Mouse (Mus musculus): ENCODE measurements around the gene Scin. TPM values are rescaled to one million over a fixed set of nuclear protein-coding genes. Genes with fewer than 3 reads are reported as not detected.

Gene Scin
- total RNA-seq, 2 experiments from 2014 or later: 0.25 to 0.39 TPM

GRCm38 (mm10) chr12:40109227-40109626, 24.8 kb downstream of the Scin start:
- no peak for DNase-seq (ENCODE audit: low spot score in 2 of 2)

- no peak for DNase-seq (ENCODE audit: low spot score in 2 of 2)
These were observed 25.9 kb downstream of the Scin start for GRCm38 (mm10) chr12:40108143-40108542.

GRCm38 (mm10) chr12:40106874-40107273, 27.2 kb downstream of the Scin start:
- no peak for DNase-seq (ENCODE audit: low spot score in 2 of 2)

GRCm38 (mm10) chr12:40104750-40105149, 29.3 kb downstream of the Scin start:
- no peak for DNase-seq (ENCODE audit: low spot score in 2 of 2)

GRCm38 (mm10) chr12:40102359-40102758, 31.7 kb downstream of the Scin start:
- no peak for DNase-seq (ENCODE audit: low spot score in 2 of 2)

- no peak for DNase-seq (ENCODE audit: low spot score in 2 of 2)
These were observed 34.6 kb downstream of the Scin start for GRCm38 (mm10) chr12:40099407-40099806.

- no peak for DNase-seq (ENCODE audit: low spot score in 2 of 2)
These were observed 36.6 kb downstream of the Scin start for GRCm38 (mm10) chr12:40097449-40097848.

- no peak for DNase-seq (ENCODE audit: low spot score in 2 of 2)
These were observed 37.0 kb downstream of the Scin start for GRCm38 (mm10) chr12:40097023-40097422.

- DNase-seq (ENCODE audit: low spot score in 2 of 2): no peak
These were observed 37.6 kb downstream of the Scin start for GRCm38 (mm10) chr12:40096453-40096852.

- DNase-seq (ENCODE audit: low spot score in 2 of 2): no peak
These were observed 44.0 kb downstream of the Scin start for GRCm38 (mm10) chr12:40090017-40090416.

- peak; percentile 45 to 55 for DNase-seq (ENCODE audit: low spot score in 2 of 2)
These were observed 48.2 kb downstream of the Scin start for GRCm38 (mm10) chr12:40085731-40086322.

- no peak for DNase-seq (ENCODE audit: low spot score in 2 of 2)
These were observed 51.4 kb downstream of the Scin start for GRCm38 (mm10) chr12:40082453-40083238.

GRCm38 (mm10) chr12:40082048-40082447, 52.0 kb downstream of the Scin start:
- DNase-seq (ENCODE audit: low spot score in 2 of 2): no peak

GRCm38 (mm10) chr12:40073660-40074059, 60.4 kb downstream of the Scin start:
- no peak for DNase-seq (ENCODE audit: low spot score in 2 of 2)

- DNase-seq (ENCODE audit: low spot score in 2 of 2): no peak
These were observed 87.0 kb downstream of the Scin start for GRCm38 (mm10) chr12:40047024-40047423.

GRCm38 (mm10) chr12:40043816-40044585, 90.0 kb downstream of the Scin start:
- peak in 1 of 2 experiments; percentile 17 for DNase-seq (ENCODE audit: low spot score in 2 of 2)

GRCm38 (mm10) chr12:40040067-40040466, 94.0 kb downstream of the Scin start:
- DNase-seq (ENCODE audit: low spot score in 2 of 2): peak; percentile 9 to 38

GRCm38 (mm10) chr12:40037876-40038463, 96.1 kb downstream of the Scin start, which contains the start of gene Arl4a:
Arl4a (minus strand) TSS chr12:40038025.
- peak; percentile 81 to 89 for DNase-seq (ENCODE audit: low spot score in 2 of 2)

- DNase-seq (ENCODE audit: low spot score in 2 of 2): peak; percentile 98 to 99
These were observed 96.7 kb downstream of the Scin start for GRCm38 (mm10) chr12:40037226-40037813.

GRCm38 (mm10) chr12:40036666-40037065, 97.4 kb downstream of the Scin start:
- DNase-seq (ENCODE audit: low spot score in 2 of 2): peak in 1 of 2 experiments; percentile 9

- DNase-seq (ENCODE audit: low spot score in 2 of 2): no peak
These were observed 98.5 kb downstream of the Scin start for GRCm38 (mm10) chr12:40035506-40035905.

Measured in layer of hippocampus, postnatal 10 days (tissue).